Mouse (Mus musculus): ENCODE measurements around the gene Slc7a1. TPM values are rescaled to one million over a fixed set of nuclear protein-coding genes. Genes with fewer than 3 reads are reported as not detected.

Slc7a1 gene
- total RNA-seq, 2 experiments from 2014 or later = 103 to 112 TPM

- peak; percentile 67 to 69 for DNase-seq
Measured at GRCm38 (mm10) chr5:148392831-148393230, 6.9 kb downstream of the Slc7a1 start.

GRCm38 (mm10) chr5:148389007-148389970, 10.4 kb downstream of the Slc7a1 start:
- no peak for DNase-seq

- DNase-seq = no peak
Measured at GRCm38 (mm10) chr5:148388251-148389006, 11.3 kb downstream of the Slc7a1 start.

DNA sequence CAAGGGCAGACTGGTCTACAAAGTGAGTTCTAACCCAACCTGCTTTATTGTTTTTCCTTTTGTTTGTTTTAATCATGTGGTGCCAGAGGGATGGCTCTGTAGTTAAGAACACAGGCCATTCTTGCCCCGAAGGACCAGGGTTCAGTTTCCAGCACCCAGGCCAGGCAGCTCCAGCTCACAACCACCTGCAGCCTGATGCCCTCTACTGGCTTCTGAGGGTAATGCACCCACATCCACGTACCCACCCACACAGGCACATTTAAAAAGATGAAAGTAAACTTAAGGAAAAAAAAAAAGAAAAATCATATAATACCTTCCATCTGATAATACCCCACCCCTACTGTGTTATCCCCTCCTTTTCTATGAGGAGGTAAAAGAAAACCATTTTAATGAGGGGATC, 11.9 kb downstream of the Slc7a1 start:
- no peak for DNase-seq

- no peak for DNase-seq
Measured at GRCm38 (mm10) chr5:148386471-148386870, 13.2 kb downstream of the Slc7a1 start.

DNA sequence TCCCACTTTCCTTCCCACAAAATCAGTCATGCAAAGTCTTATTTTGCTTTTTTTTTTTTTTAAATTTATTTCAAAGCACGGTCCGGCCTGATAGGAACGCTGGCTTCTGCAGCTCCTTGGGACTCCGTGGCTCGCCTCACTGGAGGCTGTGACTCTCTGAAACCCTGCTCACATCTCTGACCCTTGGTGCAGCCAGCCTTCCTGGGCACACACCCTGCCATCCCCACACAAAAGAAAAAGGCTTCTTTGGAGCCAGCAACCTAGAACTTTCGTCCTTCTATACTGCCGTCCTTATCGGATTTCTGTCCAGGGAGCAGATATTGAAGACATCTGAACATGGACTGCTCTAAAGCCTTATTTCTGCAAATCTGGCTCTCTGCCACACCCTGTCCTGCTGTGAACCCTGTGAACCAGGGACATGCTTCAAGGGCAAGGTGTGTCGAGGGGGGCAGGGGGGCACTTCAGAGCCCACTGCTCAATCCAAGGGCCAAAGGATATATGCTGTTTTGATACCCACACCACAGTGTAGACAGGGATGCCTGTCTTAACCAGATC, 15.1 kb downstream of the Slc7a1 start:
- no peak for DNase-seq

DNA sequence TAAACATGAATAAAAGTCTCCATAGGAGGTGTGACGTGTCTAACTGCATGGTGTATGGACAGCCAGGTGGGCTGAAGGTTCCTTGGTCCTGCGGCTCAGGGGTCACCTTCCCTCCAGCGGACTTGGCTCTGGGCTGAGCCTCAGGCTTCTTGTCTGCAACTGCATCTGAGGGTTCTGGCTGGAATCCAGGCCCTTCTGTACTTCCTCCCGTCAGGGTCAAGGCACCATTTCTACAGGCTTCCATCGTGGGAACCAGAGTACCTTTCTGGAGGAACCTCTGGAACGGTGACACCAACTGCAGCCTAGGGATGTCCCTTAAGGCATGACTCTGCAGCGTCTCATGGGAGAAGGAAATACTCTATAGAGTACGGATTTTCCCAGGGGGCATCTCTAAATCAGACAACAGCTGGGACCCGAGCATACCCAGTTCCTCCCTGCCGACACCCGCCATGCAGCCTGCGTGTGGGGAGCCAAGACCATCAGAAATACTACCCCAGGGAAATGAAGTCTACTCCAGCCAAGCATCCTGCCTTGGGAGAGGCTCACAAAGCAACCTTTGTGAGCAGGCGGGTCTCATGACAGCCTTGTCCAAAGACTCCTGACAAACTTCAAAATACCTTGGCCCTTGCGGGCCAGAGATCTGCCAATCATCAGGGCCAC, 15.7 kb downstream of the Slc7a1 start:
- DNase-seq = peak; percentile 53 to 64

GRCm38 (mm10) chr5:148381083-148381482, 18.6 kb downstream of the Slc7a1 start:
- DNase-seq = no peak

- DNase-seq = no peak
Measured at GRCm38 (mm10) chr5:148380246-148380504, 19.5 kb downstream of the Slc7a1 start.

GRCm38 (mm10) chr5:148379455-148380245, 20.1 kb downstream of the Slc7a1 start:
- DNase-seq = no peak

DNA sequence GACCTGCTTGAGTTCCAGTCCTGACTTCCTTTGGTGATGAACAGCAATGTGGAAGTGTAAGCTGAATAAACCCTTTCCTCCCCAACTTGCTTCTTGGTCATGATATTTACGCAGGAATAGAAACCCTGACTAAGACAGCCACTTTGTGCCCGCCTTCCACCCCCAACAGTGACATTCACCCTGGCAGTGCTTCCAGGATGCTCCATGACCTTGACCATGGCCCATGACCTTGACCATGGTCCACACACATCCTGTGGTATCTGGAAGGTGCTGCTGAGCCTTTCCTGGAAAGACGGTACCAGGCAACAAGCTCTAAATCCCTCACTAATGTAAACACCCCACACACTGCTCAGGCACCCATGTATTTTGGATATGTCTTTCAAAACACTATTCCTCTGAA, 21.0 kb downstream of the Slc7a1 start:
- DNase-seq = peak in 1 of 2 experiments; percentile 63

DNA sequence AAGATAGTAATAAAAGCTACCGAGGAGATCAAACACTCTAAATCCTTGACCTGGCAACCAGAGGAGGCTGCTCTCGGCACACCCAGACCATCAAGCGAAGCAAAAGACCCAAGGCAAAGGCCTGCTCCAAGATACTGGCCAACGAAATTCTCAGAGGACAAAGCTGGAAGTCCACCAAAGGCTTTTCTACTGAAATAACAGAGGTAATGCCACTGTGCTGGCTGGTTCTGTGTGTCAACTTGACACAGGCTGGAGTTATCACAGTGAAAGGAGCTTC, 21.5 kb downstream of the Slc7a1 start:
- DNase-seq = no peak

DNA sequence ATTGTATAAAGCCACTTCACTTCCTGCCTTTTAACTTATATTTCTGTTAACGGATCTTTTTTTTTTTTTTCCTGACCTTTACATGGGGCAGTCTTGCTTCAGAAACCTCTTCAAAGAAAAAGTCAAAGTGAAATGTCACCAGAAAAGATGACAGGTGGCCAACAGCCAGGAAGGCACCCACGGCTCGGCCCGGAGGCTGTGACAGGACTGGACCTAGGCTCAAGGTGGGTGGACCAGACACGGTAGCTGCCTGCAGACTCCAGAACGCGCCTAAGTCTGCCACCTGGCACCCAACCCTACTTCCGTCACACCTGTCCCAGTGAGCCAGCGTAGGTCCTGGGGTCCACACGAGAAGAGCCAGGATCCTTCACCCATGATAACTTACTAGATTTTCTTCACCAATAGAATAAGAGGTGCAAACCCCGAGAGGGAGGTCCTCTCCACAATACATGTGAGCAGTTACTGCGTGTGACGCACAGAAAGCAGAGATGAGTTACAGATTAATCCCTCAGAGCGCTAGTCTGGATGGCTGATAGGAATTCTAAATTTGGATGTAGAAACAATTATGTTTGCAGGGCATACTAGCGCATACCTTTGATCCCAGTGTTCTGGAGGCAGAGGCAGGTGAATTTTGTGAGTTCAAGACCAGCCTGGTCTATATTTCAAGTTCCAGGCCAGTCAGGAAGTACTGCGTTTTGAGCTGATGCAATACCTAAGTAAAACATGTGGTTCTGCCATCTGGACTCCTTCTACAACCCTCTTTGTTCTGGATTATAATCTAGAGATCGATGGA, 22.1 kb downstream of the Slc7a1 start:
- peak; percentile 60 to 75 for DNase-seq

- no peak for DNase-seq
Measured at GRCm38 (mm10) chr5:148376358-148376757, 23.3 kb downstream of the Slc7a1 start.

- no peak for DNase-seq
Measured at GRCm38 (mm10) chr5:148375480-148375879, 24.2 kb downstream of the Slc7a1 start.

- DNase-seq = no peak
Measured at GRCm38 (mm10) chr5:148373092-148373685, 26.5 kb downstream of the Slc7a1 start.

DNA sequence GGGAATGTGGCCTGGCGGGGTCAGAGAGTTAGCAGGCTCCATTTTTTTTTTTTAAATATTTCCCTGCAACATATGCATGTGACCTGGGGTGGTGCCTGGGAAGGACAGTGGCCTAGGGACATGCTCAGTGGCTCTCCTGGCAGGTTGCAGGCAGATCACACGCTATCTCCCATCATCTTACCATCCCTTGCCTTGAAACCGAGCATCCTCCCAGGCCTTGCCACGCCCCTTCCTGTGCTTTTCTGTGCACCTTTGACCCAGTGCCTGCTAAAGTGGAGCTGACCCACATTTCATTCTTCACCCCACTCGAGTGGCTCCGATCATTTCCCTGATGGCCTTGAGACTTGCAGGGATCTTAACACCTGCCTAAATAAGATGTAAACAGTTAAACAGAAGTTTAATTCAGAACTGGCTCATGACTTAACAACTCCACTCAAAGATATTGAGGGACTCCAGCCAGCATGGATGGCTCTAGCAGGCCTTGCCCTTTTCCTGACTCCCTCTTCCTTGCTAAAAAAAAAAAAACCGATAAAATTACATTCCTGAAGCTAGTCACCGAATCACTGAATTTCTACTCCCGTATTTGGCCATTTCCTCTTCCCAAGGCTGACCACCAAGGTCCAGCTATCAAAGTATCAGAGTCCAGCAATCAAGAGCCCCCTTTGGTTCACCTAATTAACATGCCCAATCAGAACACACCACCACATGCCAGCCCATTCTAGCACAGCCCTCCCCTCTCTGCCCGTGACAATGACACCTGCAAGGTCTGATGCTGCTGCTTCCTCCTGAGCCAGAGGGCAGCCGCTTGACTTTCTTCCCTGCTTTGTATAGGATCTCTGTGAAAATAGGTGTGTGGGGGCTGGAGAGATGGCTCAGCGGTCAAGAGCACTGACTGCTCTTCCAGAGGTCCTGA, 27.4 kb downstream of the Slc7a1 start:
- DNase-seq = no peak

GRCm38 (mm10) chr5:148371375-148371774, 28.3 kb downstream of the Slc7a1 start:
- no peak for DNase-seq

DNA sequence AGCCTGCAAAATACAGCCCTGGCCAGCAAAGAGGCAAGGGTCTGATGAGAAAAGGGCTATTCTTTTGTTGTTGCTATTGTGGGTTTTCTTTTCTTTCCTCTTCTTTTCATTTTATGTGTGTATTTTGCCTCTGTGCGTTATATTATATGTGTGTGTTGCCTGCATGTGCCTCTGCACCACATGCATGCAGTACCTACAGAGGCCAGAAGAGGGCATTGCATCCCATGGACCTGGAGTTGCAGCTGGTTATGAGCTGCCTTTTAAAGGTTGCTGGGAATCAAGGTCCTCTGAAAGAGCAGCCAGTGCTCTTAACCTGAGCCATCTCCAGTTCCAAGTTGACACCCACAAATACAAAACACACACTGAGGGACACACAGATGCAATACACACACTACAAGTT, 29.1 kb downstream of the Slc7a1 start:
- peak; percentile 69 to 71 for DNase-seq

GRCm38 (mm10) chr5:148369178-148369577, 30.5 kb downstream of the Slc7a1 start:
- DNase-seq = no peak
